Mouse (Mus musculus): ENCODE measurements around the gene Spg7. TPM values are rescaled to one million over a fixed set of nuclear protein-coding genes. Genes with fewer than 3 reads are reported as not detected.
A peak's percentile ranks its signal among the peaks of the same experiment; 100 is the strongest.

The Spg7 gene
- polyA plus RNA-seq, 1 experiment = 126 TPM

DNA sequence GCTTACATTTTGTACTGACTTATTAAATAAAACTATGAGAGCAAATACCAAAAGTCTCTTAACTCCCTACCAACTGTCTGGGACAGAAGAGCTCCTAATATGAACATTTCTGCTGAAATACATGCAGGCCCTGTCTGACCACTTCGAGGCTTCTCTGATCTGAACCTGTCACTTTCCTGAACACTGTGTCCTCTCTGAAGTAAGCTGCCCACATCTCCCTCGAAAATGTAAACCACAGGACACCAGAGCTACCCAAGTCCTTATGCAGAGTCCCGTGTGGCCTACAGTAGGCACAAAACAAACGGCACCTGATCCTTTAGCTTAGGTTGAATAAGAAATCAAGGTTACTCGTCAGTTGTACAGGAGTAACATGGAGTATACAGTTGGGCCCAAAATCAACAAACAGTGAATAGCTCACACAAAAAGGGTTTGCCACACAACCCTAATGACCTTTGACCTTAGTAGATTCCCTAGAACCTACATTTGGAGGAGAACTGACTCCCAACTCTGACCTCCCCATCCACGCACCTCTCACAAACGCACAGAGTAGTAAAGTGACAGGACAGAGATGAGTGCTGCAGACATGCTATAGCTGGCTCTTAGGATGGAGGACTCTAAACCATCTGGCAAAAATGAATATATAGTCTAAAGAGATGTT, 31.3 kb upstream of the Spg7 start:
- H3K4me3 ChIP-seq (ENCODE audit: control insufficient read depth, insufficient read depth, low read length) = no peak overlapping the region
- H3K27ac ChIP-seq (ENCODE audit: control insufficient read depth, insufficient read depth, low read length) = no peak overlapping the region; the same call in 1 of the 2 replicates
- 42% methylated on average over 7 of the region's 7 CpGs for WGBS
- no peak for TF ChIP-seq CTCF (IDR thresholded peaks at IDR 0.05; ENCODE audit: borderline replicate concordance, control insufficient read depth, extremely low read depth, insufficient read depth, low read length, poor library complexity)
- TF ChIP-seq POLR2A (IDR thresholded peaks at IDR 0.05; ENCODE audit: control insufficient read depth, extremely low read depth, insufficient read depth, low read length, poor library complexity) = no peak
- H3K36me3 ChIP-seq (ENCODE audit: control insufficient read depth, insufficient read depth, low read length) = no peaks in the 10 kb centered on the region
- no peak for DNase-seq
- H3K4me1 ChIP-seq (replicated peaks; ENCODE audit: control insufficient read depth, insufficient read depth, low read length) = peaks cover 32% of the 10 kb centered on the region
- no peaks in the 10 kb centered on the region for H3K27me3 ChIP-seq (ENCODE audit: control insufficient read depth, insufficient read depth, low read length)

DNA sequence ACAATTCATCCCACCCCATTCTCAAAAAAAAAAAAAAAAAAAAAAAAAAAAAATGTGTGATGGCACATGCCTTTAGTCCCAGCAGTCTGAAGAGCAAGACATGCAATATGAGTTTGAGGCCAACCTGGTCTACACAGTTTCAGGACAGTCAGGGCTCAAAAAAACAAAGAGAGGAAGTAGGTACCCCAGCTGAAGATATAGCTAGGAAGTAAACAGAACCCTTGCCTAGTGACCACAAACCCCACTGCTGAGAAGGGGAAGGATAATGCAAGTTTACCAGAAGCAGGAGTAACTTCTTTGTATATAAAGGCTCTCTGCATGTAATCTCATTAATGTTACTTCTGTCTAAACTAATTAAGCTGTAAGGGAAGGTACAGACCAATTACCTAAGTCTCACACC, 30.0 kb upstream of the Spg7 start:
- no peaks in the 10 kb centered on the region for H3K27me3 ChIP-seq (ENCODE audit: control insufficient read depth, insufficient read depth, low read length)
- H3K4me1 ChIP-seq (replicated peaks; ENCODE audit: control insufficient read depth, insufficient read depth, low read length) = peaks cover 41% of the 10 kb centered on the region
- no peak for TF ChIP-seq CTCF (IDR thresholded peaks at IDR 0.05; ENCODE audit: borderline replicate concordance, control insufficient read depth, extremely low read depth, insufficient read depth, low read length, poor library complexity)
- TF ChIP-seq POLR2A (IDR thresholded peaks at IDR 0.05; ENCODE audit: control insufficient read depth, extremely low read depth, insufficient read depth, low read length, poor library complexity) = no peak
- H3K4me3 ChIP-seq (ENCODE audit: control insufficient read depth, insufficient read depth, low read length) = no peak overlapping the region
- DNase-seq = peak; percentile 42
- no peaks in the 10 kb centered on the region for H3K36me3 ChIP-seq (ENCODE audit: control insufficient read depth, insufficient read depth, low read length)
- H3K27ac ChIP-seq (ENCODE audit: control insufficient read depth, insufficient read depth, low read length) = peak overlapping the region; percentile 73

DNA sequence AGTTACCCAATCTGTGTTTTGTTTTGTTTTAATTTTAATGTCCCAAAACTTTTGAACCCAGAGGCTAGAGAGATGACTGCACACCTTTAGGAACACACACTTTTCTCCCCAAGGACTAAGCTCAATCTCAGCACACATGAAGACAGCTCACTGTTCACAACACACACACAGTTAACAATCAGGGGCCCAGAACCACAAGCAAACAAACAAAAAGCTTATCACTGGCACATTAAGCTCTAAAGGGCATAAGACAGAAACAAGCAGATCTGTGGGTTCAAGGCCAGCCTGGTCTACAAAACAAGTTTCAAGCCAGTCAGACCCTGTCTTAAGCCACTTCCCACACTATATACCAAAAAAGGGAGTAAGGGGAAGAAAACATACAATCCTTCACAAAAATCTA, 29.3 kb upstream of the Spg7 start:
- no peak overlapping the region for H3K4me3 ChIP-seq (ENCODE audit: control insufficient read depth, insufficient read depth, low read length)
- TF ChIP-seq POLR2A (IDR thresholded peaks at IDR 0.05; ENCODE audit: control insufficient read depth, extremely low read depth, insufficient read depth, low read length, poor library complexity) = no peak
- TF ChIP-seq CTCF (IDR thresholded peaks at IDR 0.05; ENCODE audit: borderline replicate concordance, control insufficient read depth, extremely low read depth, insufficient read depth, low read length, poor library complexity) = no peak
- DNase-seq = no peak
- no peaks in the 10 kb centered on the region for H3K27me3 ChIP-seq (ENCODE audit: control insufficient read depth, insufficient read depth, low read length)
- H3K4me1 ChIP-seq (replicated peaks; ENCODE audit: control insufficient read depth, insufficient read depth, low read length) = peaks cover 39% of the 10 kb centered on the region
- H3K36me3 ChIP-seq (ENCODE audit: control insufficient read depth, insufficient read depth, low read length) = no peaks in the 10 kb centered on the region
- H3K27ac ChIP-seq (ENCODE audit: control insufficient read depth, insufficient read depth, low read length) = peak overlapping the region; percentile 59; the same call in 1 of the 2 replicates

DNA sequence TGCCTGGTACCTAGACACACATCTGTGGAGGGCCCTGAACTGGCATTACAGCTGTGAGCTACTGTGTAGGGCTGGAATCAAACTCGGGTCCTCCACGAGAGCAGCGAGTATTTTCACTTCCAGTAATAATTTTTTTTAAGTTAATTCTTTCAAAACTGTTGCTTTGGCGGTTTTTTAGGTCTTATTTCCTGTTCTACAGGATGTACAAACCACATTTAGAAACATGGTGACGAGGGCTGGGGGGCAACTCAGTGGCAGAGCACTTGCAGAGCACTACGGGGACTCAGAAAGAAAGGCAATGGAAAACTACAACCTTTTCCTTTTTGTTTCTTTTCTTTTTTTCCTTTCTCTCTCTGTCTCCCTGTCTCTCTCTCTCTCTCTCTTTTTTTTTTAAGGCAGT, 28.6 kb upstream of the Spg7 start:
- no peaks in the 10 kb centered on the region for H3K27me3 ChIP-seq (ENCODE audit: control insufficient read depth, insufficient read depth, low read length)
- TF ChIP-seq CTCF (IDR thresholded peaks at IDR 0.05; ENCODE audit: borderline replicate concordance, control insufficient read depth, extremely low read depth, insufficient read depth, low read length, poor library complexity) = no peak
- TF ChIP-seq POLR2A (IDR thresholded peaks at IDR 0.05; ENCODE audit: control insufficient read depth, extremely low read depth, insufficient read depth, low read length, poor library complexity) = no peak
- 5% methylated on average over 6 of the region's 6 CpGs for whole genome bisulfite sequencing
- H3K4me1 ChIP-seq (replicated peaks; ENCODE audit: control insufficient read depth, insufficient read depth, low read length) = peaks cover 35% of the 10 kb centered on the region
- peak; percentile 76 for DNase-seq
- peak overlapping the region; percentile 99 for H3K27ac ChIP-seq (ENCODE audit: control insufficient read depth, insufficient read depth, low read length)
- no peaks in the 10 kb centered on the region for H3K36me3 ChIP-seq (ENCODE audit: control insufficient read depth, insufficient read depth, low read length)
- H3K4me3 ChIP-seq (ENCODE audit: control insufficient read depth, insufficient read depth, low read length) = no peak overlapping the region

DNA sequence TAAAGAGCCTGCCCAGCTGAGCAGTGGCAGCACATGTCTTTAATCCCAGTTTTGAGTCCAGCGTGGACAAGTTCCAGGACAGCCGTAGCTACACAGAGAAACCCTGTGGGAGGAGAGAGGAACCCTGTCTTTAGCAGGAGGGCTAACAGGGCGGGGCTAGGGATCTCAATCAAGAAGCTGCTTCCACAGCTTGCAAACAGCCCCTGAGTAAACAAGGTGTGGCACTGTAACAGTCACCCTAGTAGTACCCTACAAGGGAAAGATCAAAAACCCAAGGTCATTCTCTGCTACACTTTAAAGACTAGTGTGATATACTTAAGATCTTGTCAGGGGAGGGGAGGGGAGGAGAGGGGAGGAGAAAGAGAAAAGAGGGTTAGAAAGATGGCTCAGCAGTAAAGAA, 25.8 kb upstream of the Spg7 start:
- Histone ChIP-seq H3K27ac (ENCODE audit: control insufficient read depth, insufficient read depth, low read length) (peak overlapping the region; percentile 67), H3K36me3 (ENCODE audit: control insufficient read depth, insufficient read depth, low read length) (no peaks in the 10 kb centered on the region), H3K4me1 (replicated peaks; ENCODE audit: control insufficient read depth, insufficient read depth, low read length) (peaks cover 31% of the 10 kb centered on the region), H3K4me3 (ENCODE audit: control insufficient read depth, insufficient read depth, low read length) (no peak overlapping the region), H3K27me3 (ENCODE audit: control insufficient read depth, insufficient read depth, low read length) (no peaks in the 10 kb centered on the region)
- DNase-seq = peak; percentile 43
- TF ChIP-seq CTCF (IDR thresholded peaks at IDR 0.05; ENCODE audit: borderline replicate concordance, control insufficient read depth, extremely low read depth, insufficient read depth, low read length, poor library complexity) (no peak), POLR2A (IDR thresholded peaks at IDR 0.05; ENCODE audit: control insufficient read depth, extremely low read depth, insufficient read depth, low read length, poor library complexity) (0 out of 2 replicates have a peak, but pooled peaks have one; percentile 7)
- WGBS = 15% methylated on average over 3 of the region's 3 CpGs

DNA sequence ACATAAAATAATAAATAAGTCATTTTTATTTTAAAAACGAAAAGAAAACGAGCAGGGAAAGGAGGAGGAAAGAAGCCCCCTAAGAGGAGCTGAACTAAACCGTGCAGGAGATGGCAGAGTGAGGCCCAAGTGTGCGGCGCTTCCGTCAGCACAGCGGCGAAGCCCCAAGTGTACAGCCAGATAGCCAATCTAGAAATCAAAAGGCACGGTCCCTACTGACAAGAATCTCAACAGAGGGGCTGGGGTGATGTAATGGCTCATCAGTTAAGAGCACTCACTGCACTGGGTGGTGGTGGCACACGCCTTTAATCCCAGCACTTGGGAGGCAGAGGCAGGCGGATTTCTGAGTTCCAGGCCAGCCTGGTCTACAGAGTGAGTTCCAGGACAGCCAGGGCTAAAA, 25.3 kb upstream of the Spg7 start:
- TF ChIP-seq POLR2A (IDR thresholded peaks at IDR 0.05; ENCODE audit: control insufficient read depth, extremely low read depth, insufficient read depth, low read length, poor library complexity) = no peak
- TF ChIP-seq CTCF (IDR thresholded peaks at IDR 0.05; ENCODE audit: borderline replicate concordance, control insufficient read depth, extremely low read depth, insufficient read depth, low read length, poor library complexity) = no peak
- no peak for DNase-seq
- no peaks in the 10 kb centered on the region for H3K27me3 ChIP-seq (ENCODE audit: control insufficient read depth, insufficient read depth, low read length)
- H3K4me3 ChIP-seq (ENCODE audit: control insufficient read depth, insufficient read depth, low read length) = no peak overlapping the region
- H3K36me3 ChIP-seq (ENCODE audit: control insufficient read depth, insufficient read depth, low read length) = no peaks in the 10 kb centered on the region
- peak overlapping the region; percentile 11; the same call in 1 of the 2 replicates for H3K27ac ChIP-seq (ENCODE audit: control insufficient read depth, insufficient read depth, low read length)
- peaks cover 28% of the 10 kb centered on the region for H3K4me1 ChIP-seq (replicated peaks; ENCODE audit: control insufficient read depth, insufficient read depth, low read length)
- WGBS = 71% methylated on average over 11 of the region's 11 CpGs

DNA sequence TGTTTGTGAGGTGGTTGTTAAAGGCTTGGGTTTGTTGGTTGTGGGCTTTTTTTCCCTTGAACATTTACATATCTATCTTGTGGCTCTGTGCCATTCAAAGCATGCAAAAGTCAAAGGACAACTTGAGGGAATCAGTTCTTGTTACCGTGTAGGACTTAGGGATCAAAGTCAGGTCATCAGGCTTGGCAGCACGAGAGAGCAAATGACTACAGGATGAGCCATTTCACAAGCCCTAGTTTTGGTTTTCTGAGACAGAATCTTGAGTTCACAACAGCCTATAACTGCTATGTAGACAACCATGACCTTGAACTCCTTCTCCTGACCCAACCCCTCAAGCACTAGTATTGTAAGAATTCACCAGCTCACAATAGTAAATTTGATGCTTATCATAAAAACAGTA, 24.4 kb upstream of the Spg7 start:
- no peak overlapping the region for H3K27ac ChIP-seq (ENCODE audit: control insufficient read depth, insufficient read depth, low read length)
- no peak for DNase-seq
- no peak overlapping the region for H3K4me3 ChIP-seq (ENCODE audit: control insufficient read depth, insufficient read depth, low read length)
- H3K36me3 ChIP-seq (ENCODE audit: control insufficient read depth, insufficient read depth, low read length) = no peaks in the 10 kb centered on the region
- TF ChIP-seq POLR2A (IDR thresholded peaks at IDR 0.05; ENCODE audit: control insufficient read depth, extremely low read depth, insufficient read depth, low read length, poor library complexity) = no peak
- no peak for TF ChIP-seq CTCF (IDR thresholded peaks at IDR 0.05; ENCODE audit: borderline replicate concordance, control insufficient read depth, extremely low read depth, insufficient read depth, low read length, poor library complexity)
- peaks cover 27% of the 10 kb centered on the region for H3K4me1 ChIP-seq (replicated peaks; ENCODE audit: control insufficient read depth, insufficient read depth, low read length)
- no peaks in the 10 kb centered on the region for H3K27me3 ChIP-seq (ENCODE audit: control insufficient read depth, insufficient read depth, low read length)
- WGBS = 69% methylated on average over 2 of the region's 2 CpGs
